Mouse (Mus musculus) neural tube, embryonic 11.5 days (tissue): ENCODE data around the gene Nxf1. TPM values are rescaled to one million over a fixed set of nuclear protein-coding genes. Genes with fewer than 3 reads are reported as not detected.

Experiments
- ATAC-seq: fragments of 200-750 bp; cut with Nextera tagmentation; 2 replicates; pipeline ENCODE4 v1.8.0; 2017; ENCODE audit warnings: moderate number of reproducible peaks, mild to moderate bottlenecking, moderate TSS enrichment, moderate library complexity; ENCODE audit not compliant: insufficient read depth, low FRiP score, low TSS enrichment
- DNase-seq: peaks from one replicate; pipeline ENCODE4 v3.0.0-alpha.2; 2015; ENCODE audit warnings: low spot score
- H3K27ac ChIP-seq: fragments of 300-500 bp; sonication (generic); 2 replicates; pipeline ENCODE4 v1.5.1; 2014; ENCODE audit warnings: low read depth, mild to moderate bottlenecking, low read length
- H3K27me3 ChIP-seq: fragments of 300-500 bp; sonication (generic); 2 replicates; pipeline ENCODE4 v1.6.1; 2014; ENCODE audit warnings: mild to moderate bottlenecking, low read length, mixed read lengths; ENCODE audit not compliant: control insufficient read depth, insufficient read depth
- H3K36me3 ChIP-seq: fragments of 300-500 bp; sonication (generic); 2 replicates; pipeline ENCODE4 v1.6.1; 2014; ENCODE audit warnings: mild to moderate bottlenecking, low read length, moderate library complexity, mixed read lengths; ENCODE audit not compliant: control insufficient read depth, insufficient read depth
- H3K4me1 ChIP-seq: fragments of 300-500 bp; sonication (generic); 2 replicates; pipeline ENCODE4 v1.6.1; 2014; ENCODE audit warnings: low read length, mixed read lengths; ENCODE audit not compliant: control insufficient read depth, insufficient read depth
- H3K4me2 ChIP-seq: fragments of 300-500 bp; sonication (generic); 2 replicates; pipeline ENCODE4 v1.6.1; 2014; ENCODE audit warnings: low read depth, mild to moderate bottlenecking, moderate library complexity
- H3K4me3 ChIP-seq: fragments of 300-500 bp; sonication (generic); 2 replicates; pipeline ENCODE4 v1.5.1; 2014; ENCODE audit warnings: low read depth, low read length
- H3K9ac ChIP-seq: fragments of 300-500 bp; sonication (generic); 2 replicates; pipeline ENCODE4 v1.6.1; 2014; ENCODE audit warnings: mild to moderate bottlenecking, low read length
- H3K9me3 ChIP-seq: fragments of 300-500 bp; sonication (generic); 2 replicates; pipeline ENCODE4 v1.6.1; 2016; ENCODE audit warnings: low read length; ENCODE audit not compliant: control insufficient read depth
- WGBS: fragments of 180-500 bp; shearing (Covaris S2); extraction: QIAGEN DNeasy Blood & Tissue Kit; methylation state at CpG from one replicate; pipeline ENCODE4 v1.1.7; 2014; 5-methylcytosine and 5-hydroxymethylcytosine counted together
- polyA plus RNA-seq: library from polyadenylated mRNA; unstranded; fragments of >200 nt; fragmentation: Nextera tagmentation; extraction: Ambion mirVana; gene quantifications from 2 replicates; pipeline ENCODE4 v1.2.1, GENCODE M21; 2014

The Nxf1 gene
- polyA plus RNA-seq, 1 experiment from 2014 or later, result 245 TPM

DNA sequence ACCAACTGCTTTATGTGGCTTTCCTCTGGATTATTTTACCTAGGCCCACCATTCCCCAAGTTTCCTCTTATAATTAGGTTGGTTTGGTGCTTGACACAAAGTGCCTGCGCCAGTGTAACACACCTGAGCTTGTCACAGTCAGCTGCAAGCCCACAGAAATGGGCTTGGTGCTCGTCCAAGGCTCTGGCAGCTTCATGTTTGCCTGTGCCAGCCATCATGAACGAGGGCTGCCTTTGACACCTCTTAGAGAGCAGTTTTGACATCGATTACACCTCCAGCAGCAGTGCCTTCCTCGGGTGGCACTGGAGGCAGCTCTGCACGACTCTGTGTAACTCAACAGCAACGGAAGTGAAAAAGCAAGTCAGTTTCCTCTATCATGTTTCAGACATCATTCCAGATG, 33.3 kb downstream of the Nxf1 start:
- Histone ChIP-seq H3K36me3 (peaks cover 12% of the 10 kb centered on the region), H3K4me3 (no peak overlapping the region), H3K9me3 (no peaks in the 10 kb centered on the region), H3K27ac (no peak overlapping the region), H3K9ac (no peak overlapping the region), H3K4me2 (no peak overlapping the region), H3K27me3 (no peaks in the 10 kb centered on the region), H3K4me1 (peaks cover 5% of the 10 kb centered on the region; the same call in 1 of the 2 replicates)
- DNase-seq, result no peak
- 83% methylated on average over 7 of the region's 7 CpGs for WGBS
- no peak for ATAC-seq

DNA sequence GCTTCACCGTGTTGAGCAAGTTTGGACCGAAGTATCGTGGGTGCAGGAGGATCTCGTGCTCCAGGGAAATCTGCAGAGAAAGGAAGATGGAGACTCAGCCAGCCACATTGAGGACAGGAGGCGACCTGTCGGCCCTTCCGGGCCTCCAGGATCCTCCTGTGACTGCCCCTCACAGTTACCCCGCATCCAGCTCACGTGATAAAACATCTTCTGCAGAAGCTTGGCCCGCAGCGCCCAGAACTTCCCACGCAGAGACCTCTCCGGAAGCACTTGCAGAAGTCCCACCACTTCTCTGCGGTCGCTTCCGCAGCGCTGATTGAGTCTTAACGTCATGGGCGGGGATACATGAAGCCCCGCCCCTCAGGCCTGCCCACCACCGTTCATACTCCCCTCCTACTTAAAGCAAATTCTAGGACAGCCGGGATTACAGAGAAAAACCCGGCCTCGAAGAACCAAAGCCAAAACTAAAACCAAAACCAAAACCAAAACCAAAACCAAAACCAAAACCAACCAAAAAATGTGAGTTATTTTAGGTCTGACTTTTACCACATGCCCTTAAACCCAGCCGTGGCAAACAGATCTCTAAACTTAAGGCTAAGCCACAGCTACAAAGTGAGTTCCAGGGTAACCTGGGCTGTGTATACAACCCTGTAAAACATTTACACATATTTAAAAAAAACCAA, 41.5 kb downstream of the Nxf1 start, which contains the start of gene Polr2g:
Polr2g (minus strand) TSS at position 314 of the 683 bp plus-strand sequence.
- peak within 1 kb of the TSS; percentile 74 for H3K9ac ChIP-seq
- H3K4me1 ChIP-seq, result peaks cover 13% of the 10 kb centered on the region
- H3K4me3 ChIP-seq, result peak within 1 kb of the TSS; percentile 71
- ATAC-seq (peak; percentile 68), DNase-seq (peak; percentile 94)
- peaks cover 8% of the 10 kb centered on the region for H3K36me3 ChIP-seq
- no peaks in the 10 kb centered on the region for H3K27me3 ChIP-seq
- 2% methylated on average over 25 of the region's 25 CpGs for WGBS
- H3K9me3 ChIP-seq, result no peaks in the 10 kb centered on the region
- peak within 1 kb of the TSS; percentile 87 for H3K4me2 ChIP-seq
- no peak within 1 kb of the TSS for H3K27ac ChIP-seq

DNA sequence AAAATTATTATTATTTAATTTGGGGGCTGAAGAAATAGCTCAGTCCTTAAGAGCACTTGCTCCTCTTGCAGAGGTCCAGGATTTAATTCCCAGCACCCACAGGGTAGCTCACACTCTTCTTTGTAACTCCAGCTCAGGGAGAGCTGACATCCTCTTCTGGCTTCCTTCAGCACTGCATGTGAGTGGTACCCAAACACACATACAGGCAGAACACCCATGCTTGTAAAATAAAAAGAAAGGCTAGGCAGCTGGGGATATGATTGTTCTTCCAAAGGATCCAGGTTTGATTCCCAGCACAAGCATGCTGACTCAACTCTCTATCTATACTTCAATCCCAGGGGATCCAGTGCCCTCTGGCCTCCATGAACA, 42.1 kb downstream of the Nxf1 start:
- peaks cover 13% of the 10 kb centered on the region for H3K4me1 ChIP-seq
- H3K27ac ChIP-seq, result no peak overlapping the region
- H3K4me2 ChIP-seq, result peak overlapping the region; percentile 2; the same call in 1 of the 2 replicates
- H3K9ac ChIP-seq, result no peak overlapping the region
- no peak overlapping the region for H3K4me3 ChIP-seq
- peaks cover 3% of the 10 kb centered on the region for H3K36me3 ChIP-seq
- ATAC-seq, result no peak
- no peaks in the 10 kb centered on the region for H3K9me3 ChIP-seq
- DNase-seq, result no peak
- no peaks in the 10 kb centered on the region for H3K27me3 ChIP-seq

DNA sequence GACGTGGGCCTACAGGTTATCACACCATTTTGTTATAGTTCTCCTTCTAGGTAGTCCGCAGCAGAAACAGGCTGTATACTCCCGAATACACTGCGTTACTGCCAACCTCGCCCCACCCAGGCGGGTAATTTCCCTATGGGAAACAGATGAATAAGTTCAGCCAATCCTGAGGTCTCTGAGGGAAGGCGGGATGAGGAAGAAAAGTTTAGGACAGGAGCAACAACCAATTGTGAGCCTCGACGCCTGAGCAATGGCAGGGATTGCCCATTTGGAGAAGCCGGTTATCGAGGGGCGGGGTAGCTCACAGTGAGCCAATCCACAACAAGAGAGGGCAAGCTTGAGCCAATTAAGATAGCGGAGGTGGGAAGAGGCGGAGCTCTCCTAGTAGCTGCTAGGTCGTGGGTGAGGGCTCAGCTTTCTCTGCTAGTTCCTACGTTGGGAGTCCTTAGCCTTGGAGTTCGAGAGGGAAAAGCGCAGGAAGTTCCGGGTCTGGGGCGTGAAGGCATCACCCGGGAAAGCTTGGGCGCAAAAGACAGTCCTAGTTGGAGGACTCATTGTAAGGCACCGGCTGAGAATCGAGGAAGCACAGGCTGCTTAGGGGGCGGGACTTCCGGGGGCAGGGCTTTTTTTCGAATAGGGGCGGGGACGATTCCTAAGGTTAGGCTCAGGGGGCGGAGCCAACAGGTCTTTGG, 45.4 kb downstream of the Nxf1 start, which contains the start of gene Zbtb3:
Zbtb3 (plus strand) TSS at position 426 of the 692 bp plus-strand sequence.
- Histone ChIP-seq H3K4me3 (peak within 1 kb of the TSS; percentile 42), H3K27me3 (no peaks in the 10 kb centered on the region), H3K4me2 (peak within 1 kb of the TSS; percentile 57), H3K27ac (0 out of 2 replicates have a peak within 1 kb of the TSS, but pooled peaks have one; percentile 47), H3K9ac (peak within 1 kb of the TSS; percentile 52), H3K36me3 (peaks cover 6% of the 10 kb centered on the region), H3K4me1 (peaks cover 13% of the 10 kb centered on the region), H3K9me3 (no peaks in the 10 kb centered on the region)
- DNase-seq, result peak; percentile 94
- under 1% methylated on average over 30 of the region's 30 CpGs for WGBS
- ATAC-seq, result peak; percentile 99

DNA sequence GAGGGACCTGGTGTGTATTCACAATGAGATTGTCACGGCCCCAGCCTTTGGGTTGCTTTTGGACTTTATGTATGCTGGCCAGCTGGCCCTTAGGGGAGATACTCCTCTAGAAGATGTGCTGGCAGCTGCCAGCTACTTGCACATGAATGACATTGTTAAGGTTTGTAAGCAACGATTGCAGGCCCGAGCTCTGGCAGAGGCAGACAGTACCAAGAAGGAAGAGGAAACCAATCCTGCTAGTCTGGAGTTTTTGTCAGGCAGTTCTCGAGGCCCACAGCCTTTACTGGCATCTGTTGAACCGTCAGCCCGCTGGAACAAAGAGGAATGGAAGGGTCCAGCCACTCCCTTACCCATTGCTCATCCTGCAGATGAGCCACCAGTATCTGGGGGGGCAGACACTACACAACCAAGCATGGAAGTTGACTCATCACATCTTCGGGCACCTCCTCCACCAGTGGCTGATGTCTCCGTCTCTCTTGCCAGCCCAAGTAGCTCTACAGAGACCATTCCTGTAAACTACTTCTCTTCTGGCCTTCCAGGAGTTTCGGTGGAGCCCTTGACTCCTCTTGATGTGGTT, 46.4 kb downstream of the Nxf1 start:
- no peak overlapping the region for H3K27ac ChIP-seq
- no peak overlapping the region for H3K9ac ChIP-seq
- no peak overlapping the region for H3K4me2 ChIP-seq
- no peak for DNase-seq
- no peak for ATAC-seq
- H3K4me3 ChIP-seq, result peak overlapping the region; percentile 42; the same call in 1 of the 2 replicates
- H3K4me1 ChIP-seq, result peaks cover 8% of the 10 kb centered on the region
- 93% methylated on average over 9 of the region's 9 CpGs for WGBS
- no peaks in the 10 kb centered on the region for H3K27me3 ChIP-seq
- H3K36me3 ChIP-seq, result peaks cover 6% of the 10 kb centered on the region
- H3K9me3 ChIP-seq, result no peaks in the 10 kb centered on the region

DNA sequence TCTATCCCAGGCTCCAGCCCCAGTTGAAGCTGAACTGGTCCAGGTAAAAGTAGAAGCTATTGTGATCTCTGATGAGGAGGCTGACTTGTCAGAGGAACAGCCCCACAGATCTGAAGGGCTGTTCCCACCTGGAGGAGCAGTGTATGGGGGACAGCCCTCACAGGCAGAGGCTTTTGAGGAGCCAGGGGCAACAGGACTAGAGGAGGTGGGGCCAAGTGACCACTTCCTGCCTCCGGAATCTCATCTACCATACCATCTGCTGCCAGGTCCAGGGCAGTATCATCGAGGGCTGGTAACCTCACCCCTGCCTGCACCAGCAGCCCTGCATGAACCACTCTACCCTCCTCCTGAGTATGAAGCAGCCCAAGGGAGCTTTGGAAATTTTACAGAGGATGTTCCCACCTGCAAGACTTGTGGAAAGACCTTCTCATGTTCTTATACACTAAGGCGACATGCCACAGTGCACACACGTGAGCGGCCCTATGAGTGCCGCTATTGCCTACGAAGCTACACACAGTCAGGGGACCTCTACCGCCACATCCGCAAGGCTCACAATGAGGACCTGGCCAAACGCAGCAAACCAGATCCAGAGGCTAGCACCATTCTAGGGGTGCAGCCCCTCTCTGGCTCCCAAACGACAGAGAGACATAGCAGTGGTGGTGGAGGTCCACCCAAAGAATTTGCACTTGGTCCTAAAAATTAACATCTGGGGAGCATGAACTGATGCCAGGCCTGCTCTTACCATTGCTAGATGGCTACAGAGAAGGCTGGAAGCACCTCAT, 47.2 kb downstream of the Nxf1 start:
- no peak overlapping the region for H3K4me3 ChIP-seq
- no peak overlapping the region for H3K4me2 ChIP-seq
- ATAC-seq (no peak), DNase-seq (no peak)
- peaks cover 8% of the 10 kb centered on the region for H3K36me3 ChIP-seq
- H3K9ac ChIP-seq, result no peak overlapping the region
- H3K9me3 ChIP-seq, result no peaks in the 10 kb centered on the region
- peaks cover 8% of the 10 kb centered on the region for H3K4me1 ChIP-seq
- no peak overlapping the region for H3K27ac ChIP-seq
- WGBS, result 93% methylated on average over 11 of the region's 11 CpGs
- H3K27me3 ChIP-seq, result no peaks in the 10 kb centered on the region

DNA sequence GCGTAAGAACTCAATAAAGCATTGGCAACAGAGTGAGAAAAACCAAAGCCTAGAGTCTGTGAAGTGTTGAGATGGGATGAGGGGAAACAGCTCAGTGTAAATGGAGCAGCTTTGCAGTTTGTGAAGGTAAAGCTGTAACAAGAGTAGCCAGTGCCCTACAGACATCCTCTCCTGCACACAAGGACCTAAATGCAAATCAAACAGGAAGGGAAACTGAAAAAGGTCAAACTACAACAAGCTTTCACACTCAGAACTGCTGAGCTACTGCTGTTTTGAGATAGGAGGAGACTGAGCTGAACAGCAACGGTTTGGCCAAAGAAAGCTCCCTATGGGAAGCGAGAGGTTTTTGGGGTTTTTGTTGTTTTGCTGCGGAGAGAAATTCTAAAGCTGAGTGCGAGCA, 49.9 kb downstream of the Nxf1 start:
- H3K4me2 ChIP-seq, result no peak overlapping the region

DNA sequence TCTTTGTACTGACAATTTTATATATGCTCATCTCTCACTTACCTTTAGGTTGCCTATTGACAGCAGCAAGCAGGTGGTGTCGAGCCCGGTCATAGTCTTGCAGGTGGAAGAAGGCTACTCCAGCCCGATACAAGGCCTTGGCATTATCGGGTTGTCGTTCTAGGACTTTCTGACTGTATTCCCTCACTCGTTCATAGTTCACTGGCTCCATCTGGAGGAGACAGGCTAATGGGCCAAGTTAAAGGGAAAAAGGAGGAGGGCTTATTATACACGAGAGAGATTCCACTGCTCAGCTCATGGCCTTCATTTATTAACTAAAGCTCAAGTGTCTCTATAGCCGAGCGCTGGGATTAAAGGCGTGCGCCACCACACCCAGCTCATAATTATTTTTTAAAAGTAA, 58.9 kb downstream of the Nxf1 start:
- Histone ChIP-seq H3K4me3 (no peak overlapping the region), H3K36me3 (peaks cover 12% of the 10 kb centered on the region), H3K9ac (no peak overlapping the region), H3K27ac (no peak overlapping the region), H3K4me1 (peaks cover 15% of the 10 kb centered on the region), H3K4me2 (no peak overlapping the region), H3K27me3 (no peaks in the 10 kb centered on the region), H3K9me3 (no peaks in the 10 kb centered on the region)
- WGBS, result 83% methylated on average over 11 of the region's 11 CpGs
- ATAC-seq (no peak), DNase-seq (no peak)

More for the DNA sequence above, 49.9 kb downstream of the Nxf1 start:
- Histone ChIP-seq H3K9ac (no peak overlapping the region), H3K36me3 (peaks cover 11% of the 10 kb centered on the region), H3K27me3 (no peaks in the 10 kb centered on the region), H3K27ac (no peak overlapping the region), H3K9me3 (no peaks in the 10 kb centered on the region), H3K4me3 (no peak overlapping the region), H3K4me1 (peaks cover 5% of the 10 kb centered on the region)
- WGBS, result 94% methylated on average over 5 of the region's 5 CpGs
- DNase-seq (no peak), ATAC-seq (no peak)
